Mouse (Mus musculus) WW6 (cell line): ENCODE measurements around the gene Synpo2.

ENCODE experiments used
- DNase-seq: peaks from one replicate; pipeline ENCODE4 v3.0.0-alpha.2; 2013; ENCODE audit warnings: low read depth, low spot score

The Synpo2 gene

GRCm38 (mm10) chr3:123092913-123093639, 142.9 kb downstream of the Synpo2 start:
- no peak for DNase-seq

GRCm38 (mm10) chr3:123092442-123092841, 143.5 kb downstream of the Synpo2 start:
- no peak for DNase-seq

- no peak for DNase-seq
Measured at GRCm38 (mm10) chr3:123089297-123090020, 146.5 kb downstream of the Synpo2 start.

- no peak for DNase-seq
Measured at GRCm38 (mm10) chr3:123088284-123088683, 147.7 kb downstream of the Synpo2 start.

GRCm38 (mm10) chr3:123085871-123086501, 150.0 kb downstream of the Synpo2 start:
- no peak for DNase-seq

GRCm38 (mm10) chr3:123081665-123082064, 154.3 kb downstream of the Synpo2 start:
- no peak for DNase-seq

GRCm38 (mm10) chr3:123080943-123081342, 155.0 kb downstream of the Synpo2 start:
- DNase-seq: no peak

GRCm38 (mm10) chr3:123080017-123080725, 155.8 kb downstream of the Synpo2 start:
- DNase-seq: no peak

- DNase-seq: no peak
Measured at GRCm38 (mm10) chr3:123075759-123076158, 160.2 kb downstream of the Synpo2 start.

GRCm38 (mm10) chr3:123075034-123075433, 160.9 kb downstream of the Synpo2 start:
- DNase-seq: no peak

- DNase-seq: no peak
Measured at GRCm38 (mm10) chr3:123073351-123073750, 162.6 kb downstream of the Synpo2 start.

- DNase-seq: no peak
Measured at GRCm38 (mm10) chr3:123072472-123072871, 163.5 kb downstream of the Synpo2 start.

GRCm38 (mm10) chr3:123070996-123071395, 165.0 kb downstream of the Synpo2 start:
- DNase-seq: no peak

GRCm38 (mm10) chr3:123066836-123067235, 169.1 kb downstream of the Synpo2 start:
- no peak for DNase-seq

GRCm38 (mm10) chr3:123065466-123065865, 170.5 kb downstream of the Synpo2 start:
- no peak for DNase-seq

- DNase-seq: no peak
Measured at GRCm38 (mm10) chr3:123064186-123064585, 171.8 kb downstream of the Synpo2 start.

GRCm38 (mm10) chr3:123061931-123062330, 174.0 kb downstream of the Synpo2 start:
- no peak for DNase-seq

GRCm38 (mm10) chr3:123058832-123059231, 177.1 kb downstream of the Synpo2 start:
- DNase-seq: no peak

GRCm38 (mm10) chr3:123054178-123054577, 181.8 kb downstream of the Synpo2 start:
- DNase-seq: no peak

GRCm38 (mm10) chr3:123053192-123053938, 182.6 kb downstream of the Synpo2 start:
- no peak for DNase-seq

- DNase-seq: no peak
Measured at GRCm38 (mm10) chr3:123042308-123042707, 193.6 kb downstream of the Synpo2 start.
